Comparison of ENCODE assay signal across 12 mouse cellular contexts in the genomic region with DNA sequence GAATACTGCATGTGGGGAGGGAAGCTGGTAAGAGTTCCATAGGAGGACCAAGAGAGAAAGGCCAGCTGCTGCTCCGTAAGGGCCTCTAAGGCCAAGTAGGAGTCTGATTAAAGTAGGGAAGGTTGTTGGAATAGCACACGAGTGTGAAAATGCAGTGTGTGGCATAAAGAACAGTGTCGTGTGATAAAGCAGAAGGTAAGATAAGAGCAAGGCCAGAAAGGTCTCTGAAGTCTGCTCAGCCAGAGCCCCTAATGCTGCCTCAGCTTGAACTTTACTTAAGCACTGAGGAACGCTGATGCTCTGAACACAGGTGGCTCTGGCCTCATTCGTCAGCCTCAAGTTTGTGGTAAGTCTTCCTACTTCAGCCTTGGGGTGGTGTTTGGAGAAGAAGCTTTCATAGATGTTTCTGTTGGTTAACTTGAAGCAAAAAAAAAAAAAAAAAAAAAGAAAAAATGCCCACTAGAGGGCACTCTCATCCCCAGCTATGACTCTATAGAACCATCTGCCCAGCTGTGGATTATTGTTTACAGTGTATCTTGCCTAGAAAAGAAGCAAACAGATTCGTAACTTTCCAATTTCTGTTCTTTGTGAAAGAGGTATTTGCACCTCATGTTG. TPM values are rescaled to one million over a fixed set of nuclear protein-coding genes. Genes with fewer than 3 reads are reported as not detected.
A peak's percentile ranks its signal among the peaks of the same experiment; 100 is the strongest.
DNase-seq lines count a peak whose midpoint lies in the region; ATAC-seq lines count a peak whose summit lies in the region.
"Had no signal": no experiment of that assay in that cellular context is flagged by ENCODE, and none has a peak within 500 bp of the region (broad histone marks: within the 10 kb centered on the region; RNA-seq: fewer than 3 reads in every experiment).

No protein-coding gene starts in this region.

- H3K4me3 ChIP-seq in liver, embryonic 16.5 days (ENCODE audit: low read depth, low read length): no peak overlapping the region
- no peak overlapping the region for H3K4me3 ChIP-seq in kidney, embryonic 14.5 days (ENCODE audit: low read length)
- H3K4me3 ChIP-seq: embryonic facial prominence, embryonic 15.5 days; midbrain, embryonic 12.5 days; stomach, embryonic 15.5 days had no signal

- H3K36me3 ChIP-seq in liver, embryonic 16.5 days (ENCODE audit: control insufficient read depth, insufficient read depth): peaks cover 24% of the 10 kb centered on the region
- peaks cover 14% of the 10 kb centered on the region; the same call in 1 of the 2 replicates for H3K36me3 ChIP-seq in kidney, embryonic 14.5 days (ENCODE audit: control insufficient read depth, insufficient read depth, low read length)

- H3K9ac ChIP-seq in liver, embryonic 16.5 days (ENCODE audit: low read depth, low read length): peak overlapping the region; percentile 34
- H3K9ac ChIP-seq in kidney, embryonic 14.5 days (ENCODE audit: low read depth, low read length): no peak overlapping the region
- H3K9ac ChIP-seq: embryonic facial prominence, embryonic 15.5 days; midbrain, embryonic 12.5 days; stomach, embryonic 15.5 days had no signal

- 19% methylated on average over 6 of the region's 6 CpGs for WGBS in liver, embryonic 16.5 days (ENCODE audit: insufficient replicate concordance)
- WGBS in kidney, embryonic 14.5 days: 49% methylated on average over 6 of the region's 6 CpGs

- peak overlapping the region; percentile 80 for H3K27ac ChIP-seq in liver, embryonic 16.5 days (ENCODE audit: low read length)
- no peak overlapping the region for H3K27ac ChIP-seq in kidney, embryonic 14.5 days (ENCODE audit: low read depth, low read length)
- H3K27ac ChIP-seq: embryonic facial prominence, embryonic 15.5 days; midbrain, embryonic 12.5 days; stomach, embryonic 15.5 days had no signal

- H3K4me2 ChIP-seq in liver, embryonic 16.5 days (ENCODE audit: low read depth, low read length): peak overlapping the region; percentile 32; the same call in 1 of the 2 replicates
- H3K4me2 ChIP-seq in kidney, embryonic 14.5 days (replicated peaks; ENCODE audit: low read depth, low read length): no peak overlapping the region
- H3K4me2 ChIP-seq: embryonic facial prominence, embryonic 15.5 days; midbrain, embryonic 12.5 days; stomach, embryonic 15.5 days had no signal

- H3K27me3 ChIP-seq in liver, embryonic 16.5 days (ENCODE audit: control insufficient read depth, insufficient read depth, low read depth, low read length): no peaks in the 10 kb centered on the region
- no peaks in the 10 kb centered on the region for H3K27me3 ChIP-seq in kidney, embryonic 14.5 days (ENCODE audit: control insufficient read depth, insufficient read depth, low read length)
- H3K27me3 ChIP-seq: embryonic facial prominence, embryonic 15.5 days; midbrain, embryonic 12.5 days; stomach, embryonic 15.5 days had no signal

- peaks cover 50% of the 10 kb centered on the region for H3K4me1 ChIP-seq in liver, embryonic 16.5 days (ENCODE audit: control insufficient read depth, low read depth, low read length)
- no peaks in the 10 kb centered on the region for H3K4me1 ChIP-seq in kidney, embryonic 14.5 days (ENCODE audit: control insufficient read depth, insufficient read depth, low read length)
- H3K4me1 ChIP-seq: midbrain, embryonic 12.5 days; stomach, embryonic 15.5 days had no signal

- no peak for DNase-seq in frontal cortex, postnatal 10 days (ENCODE audit: low spot score in 2 of 2)
- DNase-seq in 416B (ENCODE audit: low read depth): peak; percentile 46
- peak; percentile 42 for DNase-seq in brain, adult 2 months (ENCODE audit: low read depth, low spot score)
- no peak for DNase-seq in cerebellum, postnatal 36 days

- ATAC-seq in frontal cortex, adult (ENCODE audit: low TSS enrichment): peak; percentile 47; the same call in 1 of the 2 replicates
- ATAC-seq in liver, embryonic 16.5 days (ENCODE audit: low read depth): peak; percentile 15; the same call in 1 of the 2 replicates
- ATAC-seq in kidney, embryonic 14.5 days (ENCODE audit: low FRiP score, low TSS enrichment): no peak
- no peak for ATAC-seq in cerebellum, adult (ENCODE audit: insufficient number of reproducible peaks, low FRiP score, low TSS enrichment)

- H3K9me3 ChIP-seq in liver, embryonic 16.5 days (replicated peaks; ENCODE audit: control insufficient read depth, low read length): no peaks in the 10 kb centered on the region
- no peaks in the 10 kb centered on the region for H3K9me3 ChIP-seq in kidney, embryonic 14.5 days (ENCODE audit: control insufficient read depth, low read length)
- H3K9me3 ChIP-seq: embryonic facial prominence, embryonic 15.5 days; G1E; midbrain, embryonic 12.5 days; stomach, embryonic 15.5 days had no signal

RNA-seq across cellular contexts. Expression of a gene that starts 9.5 kb away (rescaled TPM):
- polyA plus RNA-seq in liver, embryonic 16.5 days (2015; fragmentation: Nextera tagmentation; extraction: Ambion mirVana): 44.1 and 50.6 TPM in 2 replicates
- 71.4 and 84.2 TPM in 2 replicates for polyA plus RNA-seq in kidney, embryonic 14.5 days (2014; fragmentation: Nextera tagmentation; extraction: Ambion mirVana)

Comparison
In these comparisons a context has a peak if more than half of its experiments do, and no peak if none do; other contexts are left out.
1. ATAC-seq: peak in frontal cortex, adult (single experiment) and liver, embryonic 16.5 days (single experiment); none in kidney, embryonic 14.5 days (single experiment) and cerebellum, adult (single experiment).
2. DNase-seq: peak in 416B (single experiment) and brain, adult 2 months (single experiment); none in frontal cortex, postnatal 10 days (0 of 2) and cerebellum, postnatal 36 days (0 of 2).